19 mouse cellular contexts compared by ENCODE assay signal in genomic region chr1:97319622-97320021, GRCm38 (mm10).
"Had no signal": no experiment of that assay in that cellular context is flagged by ENCODE, and none has a peak within 500 bp of the region (broad histone marks: within the 10 kb centered on the region; RNA-seq: fewer than 3 reads in every experiment).

No protein-coding gene starts in this region.

- H3K27ac ChIP-seq: lung, embryonic 15.5 days; macrophage; midbrain, embryonic 13.5 days; midbrain, embryonic 15.5 days; neural tube, embryonic 12.5 days had no signal

- ATAC-seq: lung, postnatal 0 days; midbrain, embryonic 13.5 days; midbrain, embryonic 15.5 days had no signal

- H3K27me3 ChIP-seq: lung, embryonic 15.5 days; megakaryocyte, embryonic 14.5 days; midbrain, embryonic 13.5 days; midbrain, embryonic 15.5 days; neural tube, embryonic 12.5 days had no signal

- H3K9me3 ChIP-seq: lung, embryonic 15.5 days; midbrain, embryonic 13.5 days; midbrain, embryonic 15.5 days; neural tube, embryonic 12.5 days had no signal

- H3K4me1 ChIP-seq: lung, embryonic 15.5 days; megakaryocyte, embryonic 14.5 days; midbrain, embryonic 13.5 days; midbrain, embryonic 15.5 days; neural tube, embryonic 12.5 days had no signal

- H3K4me3 ChIP-seq: lung, embryonic 15.5 days; megakaryocyte, embryonic 14.5 days; midbrain, embryonic 13.5 days; midbrain, embryonic 15.5 days; neural tube, embryonic 12.5 days had no signal

- H3K36me3 ChIP-seq: lung, embryonic 15.5 days; midbrain, embryonic 13.5 days; midbrain, embryonic 15.5 days; neural tube, embryonic 12.5 days had no signal

- H3K9ac ChIP-seq: lung, embryonic 15.5 days; midbrain, embryonic 13.5 days; midbrain, embryonic 15.5 days; neural tube, embryonic 12.5 days had no signal

- DNase-seq: lung, adult 2 months; lung, postnatal 14 days; lung, postnatal 36 days; retina, postnatal 1 day; right cerebral cortex, adult 18-20 months; right cerebral cortex, postnatal 25 days; right cerebral cortex, postnatal 4 days; spleen, adult 18-20 months; thymus, adult 18-20 months; thymus, postnatal 14 days; thymus, postnatal 4 days had no signal

- H3K4me2 ChIP-seq: lung, embryonic 15.5 days; midbrain, embryonic 11.5 days; midbrain, embryonic 13.5 days; midbrain, embryonic 15.5 days; neural tube, embryonic 12.5 days had no signal
